Mouse (Mus musculus) retina, postnatal 7 days (tissue): ENCODE data around the gene Tfap2a.

Experiments
- DNase-seq: peaks from one replicate; pipeline ENCODE4 v3.0.0-alpha.2; 2012; ENCODE audit warnings: low read depth, low spot score

Tfap2a gene

GRCm38 (mm10) chr13:40734316-40734965, 3.7 kb downstream of the Tfap2a start:
- no peak for DNase-seq

DNA sequence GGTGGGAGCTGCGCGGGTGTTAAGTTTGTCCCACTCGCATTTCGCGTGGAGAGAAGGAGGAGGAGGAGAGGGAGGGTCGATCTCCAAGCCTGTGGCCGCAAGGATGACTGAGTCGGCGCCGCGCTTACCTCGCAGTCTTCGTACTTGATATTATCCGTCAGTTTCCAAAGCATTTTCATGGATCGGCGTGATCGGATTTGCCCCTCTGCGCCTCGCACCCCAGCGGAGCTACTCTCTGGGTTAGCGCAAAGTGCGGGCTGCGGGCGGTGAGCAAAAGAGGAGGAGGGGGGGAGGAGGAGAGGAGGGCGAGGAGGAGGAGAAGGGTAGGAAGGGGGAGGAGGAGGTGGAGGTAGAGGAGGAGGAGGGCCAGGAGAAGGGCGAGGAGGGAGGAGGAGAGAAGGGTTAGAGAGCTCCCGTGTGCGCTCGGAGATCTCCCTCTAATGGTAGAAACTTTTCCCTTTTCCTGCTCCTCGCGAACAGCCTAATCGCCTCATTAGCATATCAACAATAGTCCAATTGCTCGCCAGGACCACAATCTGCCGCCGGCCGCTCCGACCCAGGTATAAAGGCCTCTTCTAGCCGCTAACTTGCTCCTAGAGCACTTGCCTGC, 4.5 kb downstream of the Tfap2a start:
- DNase-seq = no peak

DNA sequence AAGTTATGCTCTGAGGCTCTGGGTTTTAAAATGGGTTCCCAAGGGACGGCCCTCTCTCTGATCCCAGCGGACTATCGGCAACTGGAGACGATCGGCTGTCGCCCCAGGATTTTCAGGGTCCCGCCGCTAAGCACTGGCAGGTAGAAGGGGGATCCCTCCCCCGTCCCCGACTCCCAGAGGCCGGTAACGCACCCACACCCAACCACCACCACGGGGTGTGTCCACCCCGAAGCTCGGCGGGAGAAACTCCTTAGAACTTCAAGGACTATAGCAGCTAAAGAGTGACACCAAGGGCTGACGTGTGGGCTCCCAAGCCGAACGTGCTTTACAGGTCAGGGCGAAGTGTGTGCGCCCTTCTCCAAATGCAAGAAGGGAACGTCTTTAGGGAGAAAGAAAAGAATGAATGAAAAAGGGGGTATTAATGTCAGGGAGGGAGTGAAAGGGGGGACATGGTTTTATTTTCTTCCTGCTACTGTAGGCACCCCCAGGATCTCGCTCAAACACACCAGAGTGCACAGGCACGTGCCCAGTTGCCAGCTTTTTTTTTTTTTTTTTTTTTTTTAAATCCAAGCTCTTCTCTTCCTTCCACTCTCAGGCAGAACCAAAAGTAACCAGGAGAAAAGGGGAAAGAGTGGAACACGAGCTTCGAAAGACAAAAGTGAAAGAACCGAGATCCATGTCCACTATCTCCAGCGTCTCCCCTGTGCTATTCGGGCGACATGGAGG, 5.2 kb downstream of the Tfap2a start:
- no peak for DNase-seq

- DNase-seq = no peak
These were observed 6.1 kb downstream of the Tfap2a start for GRCm38 (mm10) chr13:40732085-40732484.

DNA sequence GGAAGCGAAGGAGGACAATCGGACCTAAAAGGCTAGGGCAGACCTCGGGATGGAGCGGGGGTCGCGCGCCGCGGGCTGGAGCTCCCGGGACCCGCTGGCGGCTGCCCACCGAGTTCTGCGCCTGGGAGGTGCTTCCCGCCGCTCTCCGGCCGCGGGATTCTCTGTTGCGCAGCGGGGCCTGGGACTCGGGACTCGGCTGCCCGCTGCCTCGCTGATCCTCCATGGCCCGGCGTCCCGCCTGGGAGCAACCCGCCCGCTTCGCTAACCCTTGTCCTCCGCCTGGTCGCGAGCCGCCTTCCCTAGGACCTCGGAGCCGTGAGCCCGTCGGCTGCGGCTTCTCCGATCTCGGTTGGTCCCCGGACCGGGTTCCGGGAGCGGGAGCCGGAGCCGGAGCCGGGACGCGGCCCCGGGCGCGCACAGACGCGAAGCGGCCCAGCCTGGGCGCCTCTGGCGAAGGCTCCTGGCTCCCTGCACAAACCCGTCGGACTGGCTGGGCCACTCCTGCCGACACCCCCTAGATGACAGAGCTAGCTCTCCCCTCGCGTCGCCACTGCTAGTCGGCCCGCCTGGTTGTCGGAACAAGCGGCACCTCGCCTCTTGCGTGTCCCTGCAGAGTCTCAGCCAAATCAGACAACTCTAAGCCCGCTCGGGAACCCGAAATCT, 6.9 kb downstream of the Tfap2a start:
- DNase-seq = no peak

DNA sequence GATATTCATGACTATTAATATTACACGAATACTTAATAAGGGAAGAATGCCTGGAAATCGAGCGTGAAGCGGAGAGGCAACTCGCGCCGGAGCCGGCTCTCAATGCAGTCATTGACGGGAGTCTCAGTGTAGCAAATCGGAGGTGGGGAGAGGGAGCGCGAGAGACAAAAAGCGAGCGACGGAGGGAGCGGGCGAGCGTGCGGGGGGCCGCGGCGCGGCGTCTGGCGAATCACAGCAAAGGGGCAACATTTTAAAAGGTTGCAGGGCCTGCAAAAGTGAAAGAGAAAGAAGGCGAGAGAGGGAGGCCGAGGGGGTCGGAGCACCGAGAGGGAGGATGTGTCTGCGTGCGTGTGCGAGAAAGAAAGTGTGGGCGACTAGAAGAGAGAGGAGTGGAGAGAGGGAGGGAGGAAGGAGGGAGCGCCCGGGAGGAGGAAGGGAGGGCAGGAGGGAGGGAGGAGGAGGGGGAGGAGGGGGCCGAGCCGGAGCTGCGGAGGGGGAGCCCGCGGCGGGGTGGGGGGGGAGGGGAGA, 7.5 kb downstream of the Tfap2a start:
- DNase-seq = peak; percentile 50

DNA sequence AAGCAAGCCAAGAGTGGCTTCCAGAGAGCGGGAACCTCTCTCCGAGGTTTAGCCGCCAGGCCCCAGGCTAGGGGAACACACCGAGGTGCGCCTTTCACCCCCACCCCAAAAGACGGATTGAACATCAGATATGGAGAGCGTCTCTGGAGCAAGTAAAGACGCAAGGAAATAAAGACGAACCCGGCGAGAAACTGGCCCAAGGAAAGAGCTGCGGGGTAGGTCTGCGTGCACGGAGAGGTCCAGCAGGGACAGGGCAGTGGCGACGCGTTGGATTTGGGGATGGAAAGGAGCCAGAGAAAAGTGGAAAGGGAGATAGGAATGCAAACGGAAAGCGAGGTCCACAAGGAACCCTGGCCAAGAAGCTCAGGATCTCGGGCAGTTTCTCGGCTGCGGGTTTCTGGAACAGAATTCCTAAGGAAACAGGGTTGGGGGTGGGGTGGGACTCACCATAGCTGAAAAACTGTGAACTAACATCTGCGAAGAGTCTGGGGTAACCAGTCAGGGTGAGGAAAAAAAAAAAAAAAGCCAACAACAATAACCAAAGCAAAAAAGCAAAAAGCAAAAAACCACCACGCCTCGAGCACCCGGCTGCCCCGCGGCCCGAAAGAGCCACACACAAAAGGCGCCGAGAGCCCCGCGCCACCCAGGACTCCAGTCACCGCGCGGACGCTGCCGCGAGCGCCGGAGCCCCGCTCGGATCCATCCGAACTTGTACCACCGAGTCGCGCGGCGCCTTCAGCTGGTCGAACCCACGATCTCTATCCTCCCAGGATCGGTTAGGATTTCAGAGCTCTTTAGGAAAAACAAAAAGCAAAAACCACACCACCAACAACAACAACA, 8.4 kb downstream of the Tfap2a start:
- no peak for DNase-seq

DNA sequence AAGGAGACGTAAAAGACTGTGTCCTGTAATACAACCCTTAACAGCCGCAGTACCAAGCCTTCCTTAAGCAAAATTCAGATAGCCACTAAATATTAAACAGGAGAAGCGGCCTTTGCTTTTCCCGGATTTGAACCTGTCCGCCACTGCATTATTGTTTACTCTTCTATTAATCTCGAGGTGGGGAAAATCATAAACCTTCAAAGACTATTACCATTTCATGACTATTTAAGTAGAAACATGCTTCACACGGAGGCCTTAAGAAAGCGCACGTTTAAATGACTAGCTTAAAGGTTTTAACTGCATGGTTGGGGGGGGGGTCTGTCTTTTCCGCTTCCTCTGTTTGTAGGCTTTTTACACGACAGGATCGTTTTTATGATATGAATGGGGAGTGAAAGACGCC, 9.1 kb downstream of the Tfap2a start:
- DNase-seq = no peak

DNA sequence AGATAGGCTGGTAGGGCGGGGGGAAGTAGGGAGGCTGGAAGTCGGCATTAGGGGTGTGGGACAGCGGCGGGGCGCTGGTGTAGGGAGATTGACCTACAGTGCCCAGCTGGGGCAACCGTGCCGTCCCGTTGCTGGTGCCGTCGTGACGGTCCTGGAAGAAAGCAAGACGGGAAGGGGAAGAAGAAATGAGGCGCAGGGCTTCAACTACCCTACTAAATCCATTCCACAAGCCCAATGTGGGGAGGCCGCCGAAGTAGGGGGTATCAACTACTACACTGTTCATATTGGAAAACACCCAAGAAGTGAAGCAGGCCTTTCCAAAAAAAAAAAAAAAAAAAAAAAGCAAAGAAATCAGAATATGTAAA, 9.6 kb downstream of the Tfap2a start:
- no peak for DNase-seq

GRCm38 (mm10) chr13:40727731-40728625, 10.2 kb downstream of the Tfap2a start:
- DNase-seq = no peak

- no peak for DNase-seq
These were observed 12.3 kb downstream of the Tfap2a start for GRCm38 (mm10) chr13:40725924-40726323.

DNA sequence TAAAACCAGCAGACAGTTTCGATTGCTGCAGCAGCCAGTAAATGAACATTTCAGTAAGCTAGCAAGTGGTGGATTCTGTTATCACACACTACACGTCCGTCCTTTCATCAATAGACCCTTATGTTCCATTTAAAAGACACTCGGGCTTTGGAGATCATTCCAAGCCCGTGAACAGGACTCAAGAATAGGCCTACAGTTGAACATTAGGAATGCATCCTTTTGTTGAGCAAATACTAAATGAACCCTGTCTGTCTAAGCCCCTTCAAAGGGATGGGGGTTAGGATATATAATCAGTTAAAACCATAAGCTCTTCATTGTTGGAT, 14.6 kb downstream of the Tfap2a start:
- DNase-seq = no peak

DNA sequence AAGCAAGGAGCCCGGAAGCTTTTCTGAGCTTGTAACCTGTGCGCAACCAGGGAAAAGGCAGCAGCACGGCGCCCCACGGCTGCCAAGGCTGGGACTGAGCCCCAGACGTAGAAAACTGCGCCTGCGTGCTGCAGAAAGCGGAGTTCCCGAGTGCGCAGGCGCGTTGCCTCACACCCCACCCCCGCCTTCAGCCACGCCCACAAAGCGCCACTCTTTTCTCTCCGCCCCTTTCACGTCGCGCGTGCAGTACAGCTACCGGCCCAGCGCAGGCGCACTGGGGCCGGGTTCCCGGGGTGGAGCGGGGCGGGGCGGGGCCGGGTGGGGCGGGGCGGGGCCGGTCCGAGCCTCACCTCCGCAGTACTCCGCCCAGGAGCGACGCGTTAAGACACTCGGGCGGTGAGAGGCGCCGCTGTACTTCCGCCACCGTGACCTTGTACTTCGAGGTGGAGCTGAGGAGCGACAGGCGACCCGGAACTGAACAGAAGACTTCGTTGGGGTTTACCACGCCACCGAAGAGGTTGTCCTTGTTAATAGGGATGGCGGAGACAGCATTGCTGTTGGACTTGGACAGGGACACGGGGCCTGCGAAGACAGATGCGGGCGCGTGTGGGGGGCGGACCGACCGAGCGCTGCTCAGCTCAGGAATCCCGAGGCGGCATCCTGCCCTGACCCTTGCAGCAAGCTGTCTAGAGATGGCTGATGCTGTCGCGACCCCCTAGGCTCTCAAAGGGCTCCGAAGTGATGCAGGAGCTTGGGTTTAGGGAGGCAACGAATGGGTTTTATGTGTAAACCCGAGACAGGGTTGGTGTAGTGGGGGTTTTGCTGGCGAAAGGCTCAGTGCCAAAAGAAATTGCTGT, 15.2 kb downstream of the Tfap2a start:
- peak; percentile 95 for DNase-seq

- DNase-seq = no peak
These were observed 18.5 kb downstream of the Tfap2a start for GRCm38 (mm10) chr13:40719741-40720082.

DNA sequence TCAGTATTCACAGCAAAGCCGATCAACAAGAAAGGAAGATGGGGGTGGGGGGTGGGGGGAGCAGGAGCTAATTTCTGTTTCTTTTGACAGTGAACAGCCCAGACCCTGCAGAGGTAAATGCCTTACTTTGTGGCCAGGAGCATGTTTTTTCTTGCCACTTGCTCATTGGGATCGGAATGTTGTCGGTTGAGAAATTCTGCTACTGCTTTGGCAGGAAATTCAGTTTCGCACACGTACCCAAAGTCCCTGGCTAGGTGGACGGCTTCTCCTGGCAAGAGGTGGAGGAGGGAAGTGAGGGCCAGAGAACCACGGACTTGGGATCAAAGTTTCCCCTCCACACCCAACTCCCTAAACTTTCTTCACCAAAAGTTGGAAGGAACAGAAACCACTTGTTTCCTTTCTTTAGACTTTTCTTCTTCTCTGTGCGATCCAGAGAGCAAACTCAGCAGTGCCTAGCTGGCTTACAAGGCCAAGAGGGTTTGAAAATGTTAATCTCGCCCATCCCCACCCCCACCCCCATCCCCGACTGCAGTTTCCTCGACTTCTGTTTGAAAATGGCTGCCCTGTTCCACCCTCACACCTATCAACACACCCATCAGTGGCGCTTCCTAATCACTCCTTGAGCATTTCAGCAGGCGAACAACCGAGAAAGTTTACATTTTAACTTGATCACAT, 19.0 kb downstream of the Tfap2a start:
- DNase-seq = no peak

GRCm38 (mm10) chr13:40716771-40717716, 21.1 kb downstream of the Tfap2a start:
- no peak for DNase-seq

GRCm38 (mm10) chr13:40714531-40714930, 23.6 kb downstream of the Tfap2a start:
- no peak for DNase-seq

- DNase-seq = no peak
These were observed 24.5 kb downstream of the Tfap2a start for GRCm38 (mm10) chr13:40713681-40714080.
